Mouse (Mus musculus): ENCODE measurements around the gene Lpar3. TPM values are rescaled to one million over a fixed set of nuclear protein-coding genes. Genes with fewer than 3 reads are reported as not detected.

Gene Lpar3
- polyA plus RNA-seq, 1 experiment = not detected

DNA sequence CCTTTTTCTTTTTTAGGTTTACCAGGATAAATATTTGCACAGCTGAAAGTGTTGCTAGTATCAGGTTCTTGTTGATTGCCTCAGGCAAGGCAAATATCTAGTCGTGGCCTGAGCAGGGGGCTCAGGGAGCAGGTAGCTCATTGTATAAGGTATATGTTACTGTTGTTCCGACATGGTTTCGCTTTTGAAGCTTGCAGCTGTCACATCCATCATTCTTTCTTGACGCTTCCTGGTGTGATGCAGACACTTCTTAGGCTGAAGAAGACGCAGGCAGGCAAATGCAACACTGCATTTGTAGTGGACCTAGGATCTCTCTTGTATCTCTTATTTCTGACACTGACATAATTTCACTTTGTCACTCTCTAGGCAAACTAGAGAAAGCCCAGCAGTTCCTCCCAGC, 7.4 kb upstream of the Lpar3 start:
- Histone ChIP-seq H3K27ac (ENCODE audit: control insufficient read depth, insufficient read depth, low read depth, low read length, poor library complexity) (no peak overlapping the region), H3K4me3 (replicated peaks; ENCODE audit: control insufficient read depth, low read depth, low read length) (peak overlapping the region; percentile 16), H3K4me1 (ENCODE audit: control insufficient read depth, insufficient read depth, low read length) (peaks cover 4% of the 10 kb centered on the region)
- WGBS = 38% methylated on average over 5 of the region's 5 CpGs
- no peak for TF ChIP-seq POLR2A (IDR thresholded peaks at IDR 0.05; ENCODE audit: borderline replicate concordance, control insufficient read depth, low read depth, low read length)
- no peak for TF ChIP-seq CTCF (IDR thresholded peaks at IDR 0.05; ENCODE audit: control insufficient read depth, insufficient read depth, low read length)

DNA sequence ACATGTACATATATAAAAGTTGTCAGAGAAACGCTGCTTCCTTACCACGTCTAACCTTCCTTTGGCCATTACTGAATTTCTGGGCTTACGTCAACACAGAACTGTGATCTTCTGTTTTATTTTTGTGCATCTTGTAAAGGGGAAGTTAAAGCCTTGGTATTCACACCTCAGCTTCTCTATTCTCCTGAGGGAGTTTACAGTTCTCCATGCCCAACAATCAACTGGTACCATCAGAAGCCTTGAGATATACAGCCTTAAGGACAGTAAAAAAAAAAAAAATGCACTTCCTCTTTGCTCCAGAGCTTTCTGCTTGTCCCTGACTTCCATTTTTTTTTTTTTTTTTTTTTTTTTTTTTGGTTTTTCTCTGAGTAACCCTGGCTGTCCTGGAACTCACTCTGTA, 4.2 kb upstream of the Lpar3 start:
- TF ChIP-seq CTCF (IDR thresholded peaks at IDR 0.05; ENCODE audit: control insufficient read depth, insufficient read depth, low read length) (no peak), POLR2A (IDR thresholded peaks at IDR 0.05; ENCODE audit: borderline replicate concordance, control insufficient read depth, low read depth, low read length) (no peak)
- no peak overlapping the region for H3K27ac ChIP-seq (ENCODE audit: control insufficient read depth, insufficient read depth, low read depth, low read length, poor library complexity)
- 37% methylated on average over 3 of the region's 3 CpGs for WGBS
- peaks cover 4% of the 10 kb centered on the region for H3K4me1 ChIP-seq (ENCODE audit: control insufficient read depth, insufficient read depth, low read length)
- no peak overlapping the region for H3K4me3 ChIP-seq (replicated peaks; ENCODE audit: control insufficient read depth, low read depth, low read length)

DNA sequence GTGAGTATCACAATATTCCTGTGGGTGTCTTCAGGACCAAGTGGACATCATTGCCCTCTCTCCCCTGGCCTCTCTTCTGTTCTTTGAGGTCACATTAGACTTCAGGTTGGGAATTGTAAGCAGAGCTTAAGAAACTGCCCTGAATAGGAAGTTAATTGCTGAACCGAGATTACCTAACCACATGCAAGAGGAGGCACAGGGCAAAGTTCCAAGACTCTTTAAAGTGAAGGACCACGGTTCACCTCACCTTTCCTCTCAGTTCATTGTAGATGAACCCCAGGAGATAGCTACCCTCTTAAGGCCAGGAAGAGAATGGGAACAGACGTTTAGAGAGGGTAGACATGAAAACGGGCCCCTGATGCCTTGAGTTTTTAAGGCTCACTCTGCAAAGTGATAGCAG, 3.5 kb downstream of the Lpar3 start:
- no peak overlapping the region for H3K27ac ChIP-seq (ENCODE audit: control insufficient read depth, insufficient read depth, low read depth, low read length, poor library complexity)
- no peak for TF ChIP-seq POLR2A (IDR thresholded peaks at IDR 0.05; ENCODE audit: borderline replicate concordance, control insufficient read depth, low read depth, low read length)
- TF ChIP-seq CTCF (IDR thresholded peaks at IDR 0.05; ENCODE audit: control insufficient read depth, insufficient read depth, low read length) = no peak
- WGBS = 24% methylated on average over 4 of the region's 4 CpGs
- H3K4me1 ChIP-seq (ENCODE audit: control insufficient read depth, insufficient read depth, low read length) = peaks cover 2% of the 10 kb centered on the region; the same call in 1 of the 2 replicates
- no peak overlapping the region for H3K4me3 ChIP-seq (replicated peaks; ENCODE audit: control insufficient read depth, low read depth, low read length)

DNA sequence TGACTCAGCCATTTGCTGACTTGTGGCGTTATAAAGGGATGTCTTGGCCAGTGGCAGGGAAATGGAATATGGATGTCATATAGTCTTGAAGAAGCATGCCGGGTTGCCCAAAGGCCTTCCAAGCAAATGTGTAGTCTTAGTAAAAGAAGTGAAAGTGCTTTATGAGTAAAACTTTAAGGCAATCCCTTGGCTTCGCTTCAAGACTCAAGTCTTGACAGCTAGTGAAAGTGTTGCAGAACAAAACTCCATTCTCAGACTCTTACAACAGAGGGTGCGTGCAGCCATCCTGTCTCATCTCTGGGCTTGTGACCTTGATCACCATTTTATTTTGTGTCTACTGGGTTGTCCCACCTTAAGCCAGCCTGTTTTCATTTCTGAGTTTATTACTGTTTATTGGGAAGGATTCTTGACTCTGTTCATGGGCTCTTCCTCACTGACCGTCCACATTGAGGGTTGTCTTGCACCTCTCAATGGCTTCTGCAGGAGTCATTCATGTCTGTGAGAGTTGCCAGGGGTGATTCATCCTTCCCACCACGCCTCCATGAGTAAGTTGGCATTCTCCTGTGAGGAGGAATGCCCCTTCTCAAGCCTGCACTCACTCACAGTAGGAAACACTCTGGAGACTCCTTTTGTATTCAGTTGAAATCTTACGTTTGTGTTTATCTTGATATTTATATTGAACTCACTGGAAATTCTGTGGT, 4.4 kb downstream of the Lpar3 start:
- 66% methylated on average over 7 of the region's 7 CpGs for WGBS
- Histone ChIP-seq H3K27ac (ENCODE audit: control insufficient read depth, insufficient read depth, low read depth, low read length, poor library complexity) (no peak overlapping the region), H3K4me1 (ENCODE audit: control insufficient read depth, insufficient read depth, low read length) (peaks cover 2% of the 10 kb centered on the region; the same call in 1 of the 2 replicates), H3K4me3 (replicated peaks; ENCODE audit: control insufficient read depth, low read depth, low read length) (no peak overlapping the region)
- TF ChIP-seq POLR2A (IDR thresholded peaks at IDR 0.05; ENCODE audit: borderline replicate concordance, control insufficient read depth, low read depth, low read length) (no peak), CTCF (IDR thresholded peaks at IDR 0.05; ENCODE audit: control insufficient read depth, insufficient read depth, low read length) (no peak)

DNA sequence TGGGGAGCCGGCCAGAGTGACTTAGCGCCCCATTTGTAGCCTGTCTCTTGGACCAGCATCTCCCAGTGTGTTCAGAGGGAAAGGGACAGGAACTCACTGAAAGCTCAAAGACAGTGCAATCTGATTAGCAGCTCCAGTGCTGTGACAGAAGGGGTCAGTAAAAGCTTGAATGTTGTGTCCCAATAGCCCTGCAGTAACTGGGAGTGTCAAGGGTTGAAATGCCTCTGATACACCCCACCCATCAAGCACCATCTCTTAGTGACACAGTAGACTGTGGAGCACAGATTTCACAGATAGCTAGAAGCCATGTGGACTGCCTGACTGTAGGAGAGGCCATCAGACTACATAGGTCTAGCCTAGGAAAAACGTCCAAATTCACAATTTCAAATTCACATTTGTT, 6.7 kb downstream of the Lpar3 start:
- no peak for TF ChIP-seq CTCF (IDR thresholded peaks at IDR 0.05; ENCODE audit: control insufficient read depth, insufficient read depth, low read length)
- TF ChIP-seq POLR2A (IDR thresholded peaks at IDR 0.05; ENCODE audit: borderline replicate concordance, control insufficient read depth, low read depth, low read length) = no peak
- 64% methylated on average over 3 of the region's 3 CpGs for WGBS
- H3K4me1 ChIP-seq (ENCODE audit: control insufficient read depth, insufficient read depth, low read length) = peaks cover 2% of the 10 kb centered on the region; the same call in 1 of the 2 replicates
- no peak overlapping the region for H3K27ac ChIP-seq (ENCODE audit: control insufficient read depth, insufficient read depth, low read depth, low read length, poor library complexity)
- no peak overlapping the region for H3K4me3 ChIP-seq (replicated peaks; ENCODE audit: control insufficient read depth, low read depth, low read length)

DNA sequence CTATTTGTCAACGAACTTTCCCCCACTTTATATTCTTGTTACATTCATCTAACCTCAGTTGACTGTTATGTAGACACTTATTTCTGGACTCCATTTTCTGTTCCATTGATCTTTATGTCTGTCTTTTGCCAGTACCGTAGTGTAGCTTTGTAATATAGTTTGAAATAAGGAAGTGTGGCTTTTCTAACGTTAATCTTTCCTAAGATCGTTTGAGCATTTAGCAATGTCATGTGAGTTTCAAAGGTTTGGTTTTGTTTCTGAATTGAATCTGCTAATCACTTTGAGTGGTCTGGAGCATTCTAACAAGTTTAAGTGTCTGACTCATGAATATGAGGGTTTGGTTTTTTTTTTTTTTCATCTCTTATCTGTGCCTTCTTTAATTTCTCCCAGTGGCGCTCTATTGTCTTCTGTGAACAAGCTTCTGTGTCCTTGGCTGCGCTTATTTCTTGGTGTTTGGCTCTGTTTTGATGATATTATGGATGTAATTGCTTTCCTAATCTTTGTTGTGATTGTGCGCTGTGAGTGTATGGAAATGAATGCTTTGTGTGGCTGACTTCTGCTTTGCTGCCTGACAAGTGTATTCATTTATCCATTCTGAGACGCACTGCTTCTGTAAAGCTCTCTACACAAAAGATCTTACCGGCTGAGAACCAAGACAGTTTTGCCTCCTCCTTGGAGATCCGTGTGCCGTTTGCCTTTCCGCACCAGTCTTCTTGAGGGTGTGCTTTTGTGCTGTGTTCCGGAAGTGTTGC, 8.0 kb downstream of the Lpar3 start:
- TF ChIP-seq POLR2A (IDR thresholded peaks at IDR 0.05; ENCODE audit: borderline replicate concordance, control insufficient read depth, low read depth, low read length) (no peak), CTCF (IDR thresholded peaks at IDR 0.05; ENCODE audit: control insufficient read depth, insufficient read depth, low read length) (no peak)
- peaks cover 2% of the 10 kb centered on the region; the same call in 1 of the 2 replicates for H3K4me1 ChIP-seq (ENCODE audit: control insufficient read depth, insufficient read depth, low read length)
- whole genome bisulfite sequencing = 67% methylated on average over 13 of the region's 13 CpGs

DNA sequence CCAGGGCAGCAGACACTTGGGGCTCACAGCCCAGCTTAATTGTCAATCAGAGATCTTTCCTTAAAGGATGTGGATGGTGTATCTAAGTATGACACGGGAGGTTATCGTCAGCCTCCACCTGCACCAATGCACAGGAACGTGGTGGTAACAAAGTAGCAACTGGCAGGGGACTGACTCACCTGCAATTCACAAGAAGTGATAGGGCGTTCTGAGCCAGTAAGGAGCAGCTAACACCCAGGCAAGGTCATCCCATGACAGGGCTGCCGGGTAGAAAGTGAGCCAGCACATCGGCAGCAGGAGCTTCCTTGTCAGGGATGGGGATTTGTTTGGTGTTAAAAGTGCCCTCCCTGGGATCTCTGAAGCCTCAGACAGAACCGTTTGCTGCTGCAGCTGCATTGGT, 11.9 kb downstream of the Lpar3 start:
- Histone ChIP-seq H3K27ac (ENCODE audit: control insufficient read depth, insufficient read depth, low read depth, low read length, poor library complexity) (no peak overlapping the region), H3K4me3 (replicated peaks; ENCODE audit: control insufficient read depth, low read depth, low read length) (no peak overlapping the region), H3K4me1 (ENCODE audit: control insufficient read depth, insufficient read depth, low read length) (peaks cover 2% of the 10 kb centered on the region; the same call in 1 of the 2 replicates)
- WGBS = 61% methylated on average over 7 of the region's 7 CpGs
- TF ChIP-seq POLR2A (IDR thresholded peaks at IDR 0.05; ENCODE audit: borderline replicate concordance, control insufficient read depth, low read depth, low read length) = no peak
- no peak for TF ChIP-seq CTCF (IDR thresholded peaks at IDR 0.05; ENCODE audit: control insufficient read depth, insufficient read depth, low read length)

More for the DNA sequence above, 8.0 kb downstream of the Lpar3 start:
- H3K4me3 ChIP-seq (replicated peaks; ENCODE audit: control insufficient read depth, low read depth, low read length) = no peak overlapping the region
- H3K27ac ChIP-seq (ENCODE audit: control insufficient read depth, insufficient read depth, low read depth, low read length, poor library complexity) = no peak overlapping the region

DNA sequence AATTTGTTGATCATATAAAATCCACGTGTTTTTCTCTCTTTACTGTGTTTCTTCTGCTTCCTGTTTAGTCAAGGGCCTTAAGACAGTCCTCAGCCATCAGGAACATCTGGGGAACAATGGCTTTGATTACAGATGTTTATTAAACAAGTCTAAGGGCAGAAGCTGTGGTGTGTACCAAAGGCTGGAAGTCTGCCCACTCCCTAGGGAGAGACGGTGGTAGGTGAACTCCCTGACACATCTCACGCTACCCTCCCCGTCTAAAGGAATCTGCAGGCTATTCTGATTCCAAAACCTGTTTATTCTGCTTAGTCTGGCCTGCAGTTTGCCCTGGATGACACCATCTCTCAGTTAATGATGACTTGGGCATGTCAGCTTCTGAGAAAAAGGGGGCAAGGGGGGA, 13.0 kb downstream of the Lpar3 start:
- Histone ChIP-seq H3K4me1 (ENCODE audit: control insufficient read depth, insufficient read depth, low read length) (peaks cover 2% of the 10 kb centered on the region; the same call in 1 of the 2 replicates), H3K4me3 (replicated peaks; ENCODE audit: control insufficient read depth, low read depth, low read length) (no peak overlapping the region), H3K27ac (ENCODE audit: control insufficient read depth, insufficient read depth, low read depth, low read length, poor library complexity) (no peak overlapping the region)
- 67% methylated on average over 4 of the region's 4 CpGs for WGBS
- TF ChIP-seq POLR2A (IDR thresholded peaks at IDR 0.05; ENCODE audit: borderline replicate concordance, control insufficient read depth, low read depth, low read length) (no peak), CTCF (IDR thresholded peaks at IDR 0.05; ENCODE audit: control insufficient read depth, insufficient read depth, low read length) (no peak)
